Mouse (Mus musculus): ENCODE measurements around the gene Nr4a1.

DNA sequence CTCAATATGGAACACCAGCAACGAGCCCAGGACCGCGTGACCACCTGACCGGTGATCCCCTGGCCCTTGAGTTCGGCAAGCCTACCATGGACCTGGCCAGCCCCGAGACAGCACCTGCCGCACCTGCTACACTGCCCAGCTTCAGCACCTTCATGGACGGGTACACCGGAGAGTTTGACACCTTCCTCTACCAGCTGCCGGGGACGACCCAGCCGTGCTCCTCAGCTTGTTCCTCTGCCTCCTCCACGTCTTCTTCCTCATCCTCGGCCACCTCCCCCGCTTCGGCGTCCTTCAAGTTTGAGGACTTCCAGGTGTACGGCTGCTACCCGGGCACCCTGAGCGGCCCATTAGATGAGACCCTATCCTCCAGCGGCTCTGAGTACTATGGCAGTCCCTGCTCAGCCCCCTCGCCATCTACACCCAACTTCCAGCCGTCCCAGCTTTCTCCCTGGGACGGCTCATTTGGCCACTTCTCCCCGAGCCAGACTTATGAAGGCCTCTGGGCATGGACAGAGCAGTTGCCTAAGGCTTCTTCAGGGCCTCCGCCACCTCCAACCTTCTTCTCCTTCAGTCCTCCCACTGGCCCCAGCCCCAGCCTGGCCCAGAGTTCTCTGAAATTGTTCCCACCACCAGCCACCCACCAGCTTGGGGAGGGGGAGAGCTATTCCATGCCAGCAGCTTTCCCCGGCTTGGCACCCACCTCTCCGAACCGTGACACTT lies 16.2 kb downstream of the Nr4a1 start:
- TF ChIP-seq EP300 (IDR thresholded peaks at IDR 0.05; ENCODE audit: low read depth) (no peak), CTCF (IDR thresholded peaks at IDR 0.05; ENCODE audit: low read depth) (no peak)

All from heart, postnatal 0 days (tissue).